Mouse (Mus musculus): ENCODE results near the gene Mapkapk2. TPM values are rescaled to one million over a fixed set of nuclear protein-coding genes. Genes with fewer than 3 reads are reported as not detected.

Mapkapk2 gene
- polyA plus RNA-seq, 1 experiment from 2014 or later = 18.3 TPM

GRCm38 (mm10) chr1:131080686-131081085, 16.9 kb downstream of the Mapkapk2 start:
- ATAC-seq = no peak
- 65% methylated on average over 1 of the region's 1 CpGs for WGBS (ENCODE audit: insufficient replicate concordance)

GRCm38 (mm10) chr1:131079762-131080161, 17.9 kb downstream of the Mapkapk2 start:
- Histone ChIP-seq H3K27ac (ENCODE audit: low read depth) (no peak overlapping the region), H3K9ac (replicated peaks) (no peak overlapping the region), H3K4me1 (ENCODE audit: insufficient read depth) (peaks cover 83% of the 10 kb centered on the region), H3K4me3 (ENCODE audit: low read depth, low read length) (no peak overlapping the region), H3K27me3 (ENCODE audit: insufficient read depth, low read length) (no peaks in the 10 kb centered on the region), H3K4me2 (ENCODE audit: low read depth, low read length) (no peak overlapping the region), H3K9me3 (ENCODE audit: low read length) (no peaks in the 10 kb centered on the region), H3K36me3 (replicated peaks; ENCODE audit: insufficient read depth, low read length) (no peaks in the 10 kb centered on the region)
- TF ChIP-seq CTCF (IDR thresholded peaks at IDR 0.05; ENCODE audit: low read depth) = peak; percentile 38
- TF ChIP-seq EP300 (IDR thresholded peaks at IDR 0.05; ENCODE audit: low read depth) = no peak
- DNase-seq (no peak), ATAC-seq (no peak)
- WGBS (ENCODE audit: insufficient replicate concordance) = 45% methylated on average over 4 of the region's 4 CpGs

More at GRCm38 (mm10) chr1:131080686-131081085, 16.9 kb downstream of the Mapkapk2 start:
- H3K4me1 ChIP-seq (ENCODE audit: insufficient read depth) = peaks cover 82% of the 10 kb centered on the region
- no peaks in the 10 kb centered on the region for H3K9me3 ChIP-seq (ENCODE audit: low read length)
- TF ChIP-seq CTCF (IDR thresholded peaks at IDR 0.05; ENCODE audit: low read depth) (no peak), EP300 (IDR thresholded peaks at IDR 0.05; ENCODE audit: low read depth) (no peak)
- no peak overlapping the region for H3K27ac ChIP-seq (ENCODE audit: low read depth)
- H3K27me3 ChIP-seq (ENCODE audit: insufficient read depth, low read length) = no peaks in the 10 kb centered on the region
- no peak overlapping the region for H3K4me3 ChIP-seq (ENCODE audit: low read depth, low read length)
- no peaks in the 10 kb centered on the region for H3K36me3 ChIP-seq (replicated peaks; ENCODE audit: insufficient read depth, low read length)
- no peak overlapping the region for H3K4me2 ChIP-seq (ENCODE audit: low read depth, low read length)
- DNase-seq = no peak
- no peak overlapping the region for H3K9ac ChIP-seq (replicated peaks)

- Histone ChIP-seq H3K4me2 (ENCODE audit: low read depth, low read length) (no peak overlapping the region), H3K27ac (ENCODE audit: low read depth) (no peak overlapping the region), H3K36me3 (replicated peaks; ENCODE audit: insufficient read depth, low read length) (no peaks in the 10 kb centered on the region), H3K27me3 (ENCODE audit: insufficient read depth, low read length) (no peaks in the 10 kb centered on the region), H3K4me3 (ENCODE audit: low read depth, low read length) (no peak overlapping the region), H3K9ac (replicated peaks) (no peak overlapping the region; the same call in 1 of the 2 replicates), H3K9me3 (ENCODE audit: low read length) (no peaks in the 10 kb centered on the region), H3K4me1 (ENCODE audit: insufficient read depth) (peaks cover 81% of the 10 kb centered on the region)
- no peak for TF ChIP-seq EP300 (IDR thresholded peaks at IDR 0.05; ENCODE audit: low read depth)
- DNase-seq (no peak), ATAC-seq (no peak)
- 72% methylated on average over 3 of the region's 3 CpGs for WGBS (ENCODE audit: insufficient replicate concordance)
Observed at GRCm38 (mm10) chr1:131078761-131079330, 18.8 kb downstream of the Mapkapk2 start.

- no peak for TF ChIP-seq CTCF (IDR thresholded peaks at IDR 0.05; ENCODE audit: low read depth)
- TF ChIP-seq EP300 (IDR thresholded peaks at IDR 0.05; ENCODE audit: low read depth) = no peak
- ATAC-seq (peak; percentile 71), DNase-seq (no peak)
- Histone ChIP-seq H3K9me3 (ENCODE audit: low read length) (no peaks in the 10 kb centered on the region), H3K27ac (ENCODE audit: low read depth) (peak overlapping the region; percentile 69), H3K27me3 (ENCODE audit: insufficient read depth, low read length) (no peaks in the 10 kb centered on the region), H3K4me3 (ENCODE audit: low read depth, low read length) (no peak overlapping the region), H3K9ac (replicated peaks) (no peak overlapping the region), H3K4me2 (ENCODE audit: low read depth, low read length) (peak overlapping the region; percentile 6), H3K36me3 (replicated peaks; ENCODE audit: insufficient read depth, low read length) (no peaks in the 10 kb centered on the region), H3K4me1 (ENCODE audit: insufficient read depth) (peaks cover 70% of the 10 kb centered on the region)
- WGBS (ENCODE audit: insufficient replicate concordance) = 57% methylated on average over 7 of the region's 7 CpGs
Observed at GRCm38 (mm10) chr1:131075098-131075791, 22.4 kb downstream of the Mapkapk2 start.

- peak; percentile 22 for ATAC-seq
- Histone ChIP-seq H3K4me3 (ENCODE audit: low read depth, low read length) (no peak overlapping the region), H3K4me2 (ENCODE audit: low read depth, low read length) (peak overlapping the region; percentile 40; the same call in 1 of the 2 replicates), H3K9me3 (ENCODE audit: low read length) (no peaks in the 10 kb centered on the region), H3K27me3 (ENCODE audit: insufficient read depth, low read length) (no peaks in the 10 kb centered on the region), H3K36me3 (replicated peaks; ENCODE audit: insufficient read depth, low read length) (no peaks in the 10 kb centered on the region), H3K27ac (ENCODE audit: low read depth) (peak overlapping the region; percentile 69), H3K4me1 (ENCODE audit: insufficient read depth) (peaks cover 66% of the 10 kb centered on the region), H3K9ac (replicated peaks) (peak overlapping the region; percentile 21)
- WGBS (ENCODE audit: insufficient replicate concordance) = 37% methylated on average over 8 of the region's 8 CpGs
- TF ChIP-seq CTCF (IDR thresholded peaks at IDR 0.05; ENCODE audit: low read depth) (no peak), EP300 (IDR thresholded peaks at IDR 0.05; ENCODE audit: low read depth) (no peak)
- DNase-seq = no peak
Observed at GRCm38 (mm10) chr1:131074524-131074938, 23.1 kb downstream of the Mapkapk2 start.

GRCm38 (mm10) chr1:131072376-131072990, 25.1 kb downstream of the Mapkapk2 start:
- TF ChIP-seq EP300 (IDR thresholded peaks at IDR 0.05; ENCODE audit: low read depth) = no peak
- TF ChIP-seq CTCF (IDR thresholded peaks at IDR 0.05; ENCODE audit: low read depth) = no peak
- DNase-seq = no peak
- whole genome bisulfite sequencing (ENCODE audit: insufficient replicate concordance) = 54% methylated on average over 7 of the region's 7 CpGs
- peak overlapping the region; percentile 33 for H3K4me2 ChIP-seq (ENCODE audit: low read depth, low read length)
- ATAC-seq = peak; percentile 70
- no peak overlapping the region for H3K4me3 ChIP-seq (ENCODE audit: low read depth, low read length)
- peak overlapping the region; percentile 88 for H3K27ac ChIP-seq (ENCODE audit: low read depth)
- peaks cover 59% of the 10 kb centered on the region for H3K4me1 ChIP-seq (ENCODE audit: insufficient read depth)
- H3K27me3 ChIP-seq (ENCODE audit: insufficient read depth, low read length) = no peaks in the 10 kb centered on the region
- 0 out of 2 replicates have a peak overlapping the region, but pooled peaks have one; percentile 39 for H3K9ac ChIP-seq (replicated peaks)
- H3K9me3 ChIP-seq (ENCODE audit: low read length) = no peaks in the 10 kb centered on the region
- no peaks in the 10 kb centered on the region for H3K36me3 ChIP-seq (replicated peaks; ENCODE audit: insufficient read depth, low read length)

All from liver, postnatal 0 days (tissue).